Mouse (Mus musculus) stomach, adult 2 months (tissue): ENCODE data around the gene Huwe1. TPM values are rescaled to one million over a fixed set of nuclear protein-coding genes. Genes with fewer than 3 reads are reported as not detected.

ENCODE experiments used
- polyA plus RNA-seq: library from polyadenylated mRNA; depleted of rRNA; stranded (reverse); fragments of >200 nt; gene quantifications from 2 replicates; pipeline ENCODE4 v1.2.3, GENCODE M21; 2012; rRNA removed

Huwe1 gene
- polyA plus RNA-seq = 9.9 and 14.5 TPM in 2 replicates

GRCm38 (mm10) chrX:151800701-151801511, at the start of gene Huwe1:
TSS of gene Huwe1 (plus strand) at chrX:151800807.

Other genes with a start within 250 kb of the Huwe1 start
- 41.8 and 45.4 TPM in 2 replicates for gene Hsd17b10, start 201.0 kb downstream of the Huwe1 start, polyA plus RNA-seq
- 0.12 and 0.15 TPM in 2 replicates for gene Ribc1, start 215.5 kb downstream of the Huwe1 start, polyA plus RNA-seq
- 4.1 and 6.0 TPM in 2 replicates for gene Smc1a, start 215.6 kb downstream of the Huwe1 start, polyA plus RNA-seq